Mouse (Mus musculus): Measurements from ENCODE around the gene Dennd1b.

GRCm38 (mm10) chr1:139000675-139001379 lies 37.6 kb downstream of the Dennd1b start:
- no peak for TF ChIP-seq CTCF (IDR thresholded peaks at IDR 0.05; ENCODE audit: borderline replicate concordance, insufficient read depth, low read depth, low read length)
- no peak for TF ChIP-seq POLR2A (IDR thresholded peaks at IDR 0.05; ENCODE audit: borderline replicate concordance, insufficient read depth, low read length)
